Mouse (Mus musculus): ENCODE data around the gene Tjp3. TPM values are rescaled to one million over a fixed set of nuclear protein-coding genes. Genes with fewer than 3 reads are reported as not detected.

The Tjp3 gene
- polyA plus RNA-seq, 1 experiment from 2014 or later: 21.6 TPM

DNA sequence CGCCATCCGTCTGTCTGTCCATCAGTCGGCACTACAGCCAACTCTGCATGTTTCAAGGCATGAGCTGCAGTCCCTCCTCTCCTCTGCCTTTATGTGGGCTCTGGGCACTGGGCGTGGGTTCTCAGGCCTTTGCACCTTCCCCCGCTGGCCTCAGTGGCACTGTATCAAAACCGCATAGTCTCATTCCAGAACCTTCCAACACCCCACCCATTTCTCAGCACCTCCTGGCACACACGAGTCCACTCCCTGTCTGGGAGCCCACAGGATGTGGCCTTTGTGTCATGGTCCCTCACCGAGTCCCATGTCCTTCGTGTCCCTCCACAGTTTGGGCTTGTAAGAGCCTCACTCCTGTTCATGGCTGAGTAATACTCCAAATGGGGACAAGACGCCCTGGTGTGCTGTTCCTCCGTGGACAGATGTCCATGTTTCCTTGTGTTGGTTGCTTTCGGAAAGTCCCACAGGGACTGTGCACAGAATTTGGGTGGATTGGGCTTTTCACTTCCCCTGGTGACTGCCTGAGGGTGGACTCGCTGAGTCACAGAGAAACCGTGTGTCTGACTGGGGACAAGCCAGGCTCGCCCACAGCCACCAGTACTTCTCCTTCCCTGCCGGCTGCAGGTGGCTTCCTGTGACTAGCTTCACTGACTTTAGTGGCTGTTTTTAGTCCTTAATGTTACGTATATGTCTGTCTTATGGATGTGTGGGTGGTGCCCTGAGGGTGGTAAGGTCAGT is 7.2 kb upstream of the Tjp3 start:
- ATAC-seq (ENCODE audit: insufficient number of reproducible peaks, insufficient read depth, low FRiP score, low read depth): no peak
- Histone ChIP-seq H3K9ac (replicated peaks; ENCODE audit: low read depth, low read length) (no peak overlapping the region), H3K27ac (ENCODE audit: low read length) (no peak overlapping the region), H3K4me1 (ENCODE audit: control insufficient read depth, insufficient read depth, low read length) (peaks cover 33% of the 10 kb centered on the region), H3K4me3 (ENCODE audit: low read depth, low read length) (no peak overlapping the region), H3K4me2 (replicated peaks; ENCODE audit: low read depth, low read length) (no peak overlapping the region), H3K36me3 (ENCODE audit: control insufficient read depth, insufficient read depth, low read length) (no peaks in the 10 kb centered on the region), H3K27me3 (ENCODE audit: control insufficient read depth, insufficient read depth, low read length) (no peaks in the 10 kb centered on the region), H3K9me3 (ENCODE audit: control insufficient read depth, low read depth, low read length) (no peaks in the 10 kb centered on the region)
- 93% methylated on average over 17 of the region's 17 CpGs for WGBS

DNA sequence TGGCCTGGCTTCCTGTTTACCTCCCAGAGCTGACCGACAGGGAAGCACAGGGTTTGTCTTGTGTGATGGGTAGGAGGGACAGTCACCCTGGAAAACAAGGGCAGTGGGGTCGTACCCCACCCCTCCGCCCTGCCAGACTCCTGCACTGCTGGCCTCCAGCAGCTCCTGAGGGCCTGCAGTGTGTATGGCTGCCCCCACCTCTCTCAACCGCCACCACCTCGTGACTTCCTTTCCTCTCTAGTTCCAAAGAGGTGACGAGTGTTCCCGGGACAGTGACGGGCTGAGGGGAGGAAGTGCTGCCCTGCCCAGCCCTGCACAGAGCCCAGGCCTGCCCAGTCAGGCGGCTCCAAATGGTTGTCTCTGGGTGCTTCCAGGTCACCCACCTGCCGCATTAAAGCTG is 6.5 kb upstream of the Tjp3 start:
- Histone ChIP-seq H3K36me3 (ENCODE audit: control insufficient read depth, insufficient read depth, low read length) (no peaks in the 10 kb centered on the region), H3K4me3 (ENCODE audit: low read depth, low read length) (no peak overlapping the region), H3K27ac (ENCODE audit: low read length) (peak overlapping the region; percentile 15; the same call in 1 of the 2 replicates), H3K27me3 (ENCODE audit: control insufficient read depth, insufficient read depth, low read length) (no peaks in the 10 kb centered on the region), H3K9ac (replicated peaks; ENCODE audit: low read depth, low read length) (no peak overlapping the region), H3K4me2 (replicated peaks; ENCODE audit: low read depth, low read length) (no peak overlapping the region; the same call in 1 of the 2 replicates), H3K9me3 (ENCODE audit: control insufficient read depth, low read depth, low read length) (no peaks in the 10 kb centered on the region), H3K4me1 (ENCODE audit: control insufficient read depth, insufficient read depth, low read length) (peaks cover 31% of the 10 kb centered on the region)
- 50% methylated on average over 10 of the region's 10 CpGs for WGBS
- ATAC-seq (ENCODE audit: insufficient number of reproducible peaks, insufficient read depth, low FRiP score, low read depth): no peak

DNA sequence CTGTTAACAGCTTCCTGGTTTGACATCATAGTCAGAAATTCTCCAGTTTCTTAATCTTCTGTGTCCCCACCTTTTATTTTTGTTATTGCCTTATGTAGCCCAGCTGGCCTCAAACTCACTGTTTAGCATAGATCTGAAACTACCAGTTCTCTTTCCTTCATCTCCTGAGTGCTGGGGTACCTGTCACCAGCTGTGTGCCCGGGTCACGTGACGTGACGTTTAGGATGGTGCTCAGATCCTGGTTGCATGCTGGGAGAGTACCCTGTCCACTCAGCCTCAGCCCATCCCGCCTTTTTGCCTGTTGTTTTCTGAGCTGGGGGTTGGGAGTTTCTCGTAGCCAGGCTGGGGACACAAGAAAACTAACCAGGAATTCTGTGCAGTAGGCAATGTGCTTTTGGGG is 5.9 kb upstream of the Tjp3 start:
- no peak for ATAC-seq (ENCODE audit: insufficient number of reproducible peaks, insufficient read depth, low FRiP score, low read depth)
- H3K27ac ChIP-seq (ENCODE audit: low read length): peak overlapping the region; percentile 15; the same call in 1 of the 2 replicates
- 78% methylated on average over 6 of the region's 6 CpGs for WGBS
- no peaks in the 10 kb centered on the region for H3K9me3 ChIP-seq (ENCODE audit: control insufficient read depth, low read depth, low read length)
- no peaks in the 10 kb centered on the region for H3K36me3 ChIP-seq (ENCODE audit: control insufficient read depth, insufficient read depth, low read length)
- H3K27me3 ChIP-seq (ENCODE audit: control insufficient read depth, insufficient read depth, low read length): no peaks in the 10 kb centered on the region
- H3K9ac ChIP-seq (replicated peaks; ENCODE audit: low read depth, low read length): no peak overlapping the region
- no peak overlapping the region for H3K4me3 ChIP-seq (ENCODE audit: low read depth, low read length)
- peaks cover 25% of the 10 kb centered on the region for H3K4me1 ChIP-seq (ENCODE audit: control insufficient read depth, insufficient read depth, low read length)
- H3K4me2 ChIP-seq (replicated peaks; ENCODE audit: low read depth, low read length): no peak overlapping the region

DNA sequence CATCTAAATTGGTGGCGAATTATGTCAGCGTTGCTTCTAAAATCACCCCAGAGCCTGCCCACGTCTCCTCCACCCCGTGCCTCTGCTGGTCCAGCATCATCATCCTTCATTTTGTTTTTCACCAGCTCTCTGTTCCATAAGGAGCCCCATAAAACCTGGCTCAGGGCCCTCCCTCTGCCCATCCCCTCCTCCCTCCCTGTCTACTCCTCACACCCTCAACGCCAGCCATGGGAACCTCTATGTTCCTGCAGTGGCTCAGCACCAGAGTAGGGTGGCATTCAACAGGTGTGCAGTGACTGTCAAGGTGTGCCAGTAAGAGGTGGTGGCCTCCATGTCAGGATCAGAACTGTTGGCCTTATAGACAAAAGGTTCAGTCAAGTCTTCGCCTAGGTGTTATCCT is 3.8 kb upstream of the Tjp3 start:
- Histone ChIP-seq H3K27me3 (ENCODE audit: control insufficient read depth, insufficient read depth, low read length) (no peaks in the 10 kb centered on the region; the same call in 1 of the 2 replicates), H3K4me3 (ENCODE audit: low read depth, low read length) (no peak overlapping the region), H3K9ac (replicated peaks; ENCODE audit: low read depth, low read length) (no peak overlapping the region), H3K4me2 (replicated peaks; ENCODE audit: low read depth, low read length) (no peak overlapping the region), H3K27ac (ENCODE audit: low read length) (no peak overlapping the region), H3K36me3 (ENCODE audit: control insufficient read depth, insufficient read depth, low read length) (no peaks in the 10 kb centered on the region), H3K4me1 (ENCODE audit: control insufficient read depth, insufficient read depth, low read length) (peaks cover 19% of the 10 kb centered on the region), H3K9me3 (ENCODE audit: control insufficient read depth, low read depth, low read length) (no peaks in the 10 kb centered on the region)
- no peak for ATAC-seq (ENCODE audit: insufficient number of reproducible peaks, insufficient read depth, low FRiP score, low read depth)
- WGBS: 92% methylated on average over 6 of the region's 6 CpGs

DNA sequence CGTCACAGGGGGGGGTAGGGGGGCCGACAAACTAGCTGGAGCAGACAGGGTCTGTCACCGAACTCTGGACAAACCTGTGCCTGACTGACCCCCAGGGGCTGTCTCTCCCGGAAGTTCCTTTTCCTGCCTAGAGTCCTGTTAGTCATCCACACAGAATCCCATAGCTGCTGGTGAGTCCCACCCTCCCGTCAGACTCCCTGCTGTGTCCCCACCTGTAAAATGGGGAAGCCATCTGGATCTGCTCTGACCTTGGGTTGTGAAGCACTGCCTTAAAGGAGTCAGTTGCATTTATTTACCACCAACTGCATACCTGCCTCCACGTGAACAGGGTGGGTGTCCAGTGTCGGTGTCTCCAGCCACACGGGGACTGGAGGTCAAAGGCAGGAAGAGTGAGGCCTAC is 3.1 kb upstream of the Tjp3 start:
- H3K4me2 ChIP-seq (replicated peaks; ENCODE audit: low read depth, low read length): peak overlapping the region; percentile 99
- WGBS: 48% methylated on average over 8 of the region's 8 CpGs
- no peaks in the 10 kb centered on the region for H3K9me3 ChIP-seq (ENCODE audit: control insufficient read depth, low read depth, low read length)
- peak overlapping the region; percentile 82; the same call in 1 of the 2 replicates for H3K4me3 ChIP-seq (ENCODE audit: low read depth, low read length)
- no peaks in the 10 kb centered on the region for H3K36me3 ChIP-seq (ENCODE audit: control insufficient read depth, insufficient read depth, low read length)
- H3K27me3 ChIP-seq (ENCODE audit: control insufficient read depth, insufficient read depth, low read length): no peaks in the 10 kb centered on the region; the same call in 1 of the 2 replicates
- no peak for ATAC-seq (ENCODE audit: insufficient number of reproducible peaks, insufficient read depth, low FRiP score, low read depth)
- H3K9ac ChIP-seq (replicated peaks; ENCODE audit: low read depth, low read length): peak overlapping the region; percentile 68; the same call in 1 of the 2 replicates
- peaks cover 19% of the 10 kb centered on the region for H3K4me1 ChIP-seq (ENCODE audit: control insufficient read depth, insufficient read depth, low read length)
- no peak overlapping the region for H3K27ac ChIP-seq (ENCODE audit: low read length)

DNA sequence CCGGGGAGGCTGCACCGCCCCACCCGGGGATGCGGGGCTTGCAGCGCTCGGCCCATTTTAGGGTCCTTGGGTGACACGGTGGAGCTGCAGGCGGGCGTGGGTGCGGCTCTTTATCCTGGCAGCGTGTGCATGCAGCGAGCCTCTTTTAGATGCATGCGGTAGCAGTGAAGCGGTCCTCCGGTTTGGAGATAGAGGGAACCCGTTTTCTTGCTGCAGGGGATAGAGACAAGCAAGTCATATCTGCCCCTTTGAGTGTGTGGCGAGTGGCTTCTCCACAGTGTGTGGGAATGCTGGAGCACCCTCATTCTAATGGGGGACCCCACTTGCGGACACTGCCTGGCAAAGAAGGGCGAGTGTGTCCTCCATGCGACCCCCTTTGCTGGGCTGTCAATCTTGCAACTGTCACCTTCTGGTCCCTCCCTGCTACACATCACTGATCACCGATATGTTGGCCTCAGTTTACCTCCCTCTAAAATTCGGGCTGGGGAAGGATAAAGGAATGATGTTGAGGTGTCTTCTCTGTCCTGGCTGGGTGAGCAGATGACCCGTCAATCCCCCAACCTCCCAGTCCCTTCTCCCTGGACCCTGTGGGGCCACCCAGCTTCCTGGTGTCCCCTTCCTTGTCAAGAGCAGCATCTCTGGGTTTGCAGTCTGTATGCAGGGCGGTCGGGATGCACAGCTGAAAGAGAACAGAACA is 2.1 kb upstream of the Tjp3 start:
- peak overlapping the region; percentile 68 for H3K9ac ChIP-seq (replicated peaks; ENCODE audit: low read depth, low read length)
- H3K4me2 ChIP-seq (replicated peaks; ENCODE audit: low read depth, low read length): peak overlapping the region; percentile 99
- H3K27ac ChIP-seq (ENCODE audit: low read length): peak overlapping the region; percentile 83; the same call in 1 of the 2 replicates
- WGBS: 2% methylated on average over 25 of the region's 25 CpGs
- no peaks in the 10 kb centered on the region for H3K9me3 ChIP-seq (ENCODE audit: control insufficient read depth, low read depth, low read length)
- no peaks in the 10 kb centered on the region for H3K36me3 ChIP-seq (ENCODE audit: control insufficient read depth, insufficient read depth, low read length)
- peak overlapping the region; percentile 82 for H3K4me3 ChIP-seq (ENCODE audit: low read depth, low read length)
- ATAC-seq (ENCODE audit: insufficient number of reproducible peaks, insufficient read depth, low FRiP score, low read depth): no peak
- H3K27me3 ChIP-seq (ENCODE audit: control insufficient read depth, insufficient read depth, low read length): no peaks in the 10 kb centered on the region; the same call in 1 of the 2 replicates
- peaks cover 19% of the 10 kb centered on the region for H3K4me1 ChIP-seq (ENCODE audit: control insufficient read depth, insufficient read depth, low read length)

DNA sequence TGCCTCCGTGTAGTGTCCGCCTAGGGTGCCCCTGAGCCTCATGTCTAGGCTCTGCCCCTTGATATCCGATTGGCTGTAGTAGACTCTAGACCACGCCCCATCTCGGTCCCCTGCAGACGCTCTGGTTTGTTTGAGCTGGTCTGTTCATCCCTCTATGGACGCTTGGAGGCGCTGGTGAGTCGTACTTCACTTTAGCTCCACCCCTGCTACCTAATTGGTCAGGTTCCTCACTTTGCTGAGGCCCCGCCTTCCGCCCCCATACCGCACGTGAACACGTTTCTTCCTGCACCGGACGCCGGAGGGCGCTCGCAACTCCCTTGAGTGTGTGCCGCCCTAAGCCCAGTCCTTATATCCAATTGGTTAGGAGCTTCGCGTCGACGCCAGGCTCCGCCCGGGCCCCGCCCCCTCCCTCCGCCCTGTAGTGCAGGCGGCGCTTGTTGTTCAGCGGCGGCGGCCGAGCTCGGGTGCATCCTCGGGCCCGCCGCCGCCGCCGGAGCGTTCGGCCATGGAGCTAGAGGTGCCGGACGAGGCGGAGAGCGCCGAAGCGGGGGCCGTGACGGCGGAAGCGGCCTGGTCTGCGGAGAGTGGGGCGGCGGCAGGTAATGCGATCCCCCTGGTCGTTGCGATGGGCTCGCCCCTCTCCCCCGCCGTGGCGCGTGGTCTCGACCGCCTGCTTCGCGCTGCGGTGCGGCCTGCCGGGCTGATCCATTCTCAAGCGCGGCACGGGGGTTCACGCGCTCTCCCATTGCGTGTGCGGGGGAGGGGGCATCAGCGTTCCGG is 1.4 kb upstream of the Tjp3 start, which contains the start of gene Pip5k1c:
Gene Pip5k1c (plus strand): TSS at position 410 of the 780 bp plus-strand sequence.
- H3K4me1 ChIP-seq (ENCODE audit: control insufficient read depth, insufficient read depth, low read length): peaks cover 23% of the 10 kb centered on the region
- WGBS: under 1% methylated on average over 75 of the region's 80 CpGs
- H3K9ac ChIP-seq (replicated peaks; ENCODE audit: low read depth, low read length): peak within 1 kb of the TSS; percentile 68
- H3K27ac ChIP-seq (ENCODE audit: low read length): peak within 1 kb of the TSS; percentile 83
- H3K4me3 ChIP-seq (ENCODE audit: low read depth, low read length): peak within 1 kb of the TSS; percentile 82
- H3K4me2 ChIP-seq (replicated peaks; ENCODE audit: low read depth, low read length): peak within 1 kb of the TSS; percentile 99
- H3K9me3 ChIP-seq (ENCODE audit: control insufficient read depth, low read depth, low read length): no peaks in the 10 kb centered on the region
- H3K27me3 ChIP-seq (ENCODE audit: control insufficient read depth, insufficient read depth, low read length): no peaks in the 10 kb centered on the region; the same call in 1 of the 2 replicates
- peak; percentile 95 for ATAC-seq (ENCODE audit: insufficient number of reproducible peaks, insufficient read depth, low FRiP score, low read depth)
- no peaks in the 10 kb centered on the region for H3K36me3 ChIP-seq (ENCODE audit: control insufficient read depth, insufficient read depth, low read length)
